Mouse (Mus musculus) mouse trophoblast stem cell (cell line): ENCODE results near the gene Gal.

Experiments
- in situ Hi-C, 2 experiments: fragments of 300-500 bp; cut with MseI, MboI; formaldehyde crosslinking; loops; 2 replicates in 1 of 2; 3 replicates in 1 of 2; pipeline ENCODE4 v1.15.1; 2025

Gal gene

DNA sequence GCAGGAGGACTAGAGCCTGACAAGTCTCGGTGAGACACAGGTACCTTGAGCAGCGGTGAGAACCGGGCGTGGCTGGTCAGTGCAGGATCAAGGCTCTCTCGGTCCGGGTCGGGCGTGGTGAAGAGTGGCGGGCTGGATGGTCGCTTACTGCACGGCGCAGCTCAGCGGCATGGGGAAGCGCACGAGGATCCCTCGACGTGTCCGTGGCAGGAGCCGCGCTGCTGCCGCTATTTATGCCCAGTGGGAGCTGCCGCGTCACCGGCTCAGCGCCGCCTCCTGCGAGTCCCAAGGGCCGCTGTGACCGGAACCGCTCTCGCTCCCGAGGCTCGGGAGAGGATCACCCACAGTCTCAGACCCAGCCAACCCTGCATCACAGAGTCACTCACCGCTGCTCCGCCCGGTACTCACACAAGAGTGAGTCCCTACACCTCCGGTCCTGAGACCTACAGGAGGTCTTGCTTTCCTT lies at the start of gene Gal:
TSS of gene Gal (minus strand) at position 277 of the 466 bp plus-strand sequence.
- in situ Hi-C loops = no loop called here

DNA sequence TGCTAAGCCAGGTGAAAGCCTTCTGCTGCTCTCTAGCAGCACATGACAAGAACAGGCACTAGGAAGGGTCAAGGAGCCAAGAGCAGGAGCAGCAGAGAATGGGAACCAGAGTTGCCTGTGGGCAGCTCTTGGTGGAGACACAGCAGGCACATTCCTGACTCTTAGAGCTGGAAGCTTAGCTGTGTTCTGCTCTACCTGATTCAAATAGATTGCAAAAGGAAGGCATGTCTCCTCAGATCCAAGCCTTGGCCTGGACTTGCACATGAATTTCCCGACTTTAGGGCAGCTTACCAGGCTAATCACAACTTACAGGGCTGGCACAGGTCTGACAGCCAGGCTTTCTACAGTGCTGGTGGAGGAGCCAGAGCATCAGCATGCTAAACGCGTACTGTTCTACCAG lies 45.6 kb upstream of the Gal start:
- in situ Hi-C loops = no loop called here

DNA sequence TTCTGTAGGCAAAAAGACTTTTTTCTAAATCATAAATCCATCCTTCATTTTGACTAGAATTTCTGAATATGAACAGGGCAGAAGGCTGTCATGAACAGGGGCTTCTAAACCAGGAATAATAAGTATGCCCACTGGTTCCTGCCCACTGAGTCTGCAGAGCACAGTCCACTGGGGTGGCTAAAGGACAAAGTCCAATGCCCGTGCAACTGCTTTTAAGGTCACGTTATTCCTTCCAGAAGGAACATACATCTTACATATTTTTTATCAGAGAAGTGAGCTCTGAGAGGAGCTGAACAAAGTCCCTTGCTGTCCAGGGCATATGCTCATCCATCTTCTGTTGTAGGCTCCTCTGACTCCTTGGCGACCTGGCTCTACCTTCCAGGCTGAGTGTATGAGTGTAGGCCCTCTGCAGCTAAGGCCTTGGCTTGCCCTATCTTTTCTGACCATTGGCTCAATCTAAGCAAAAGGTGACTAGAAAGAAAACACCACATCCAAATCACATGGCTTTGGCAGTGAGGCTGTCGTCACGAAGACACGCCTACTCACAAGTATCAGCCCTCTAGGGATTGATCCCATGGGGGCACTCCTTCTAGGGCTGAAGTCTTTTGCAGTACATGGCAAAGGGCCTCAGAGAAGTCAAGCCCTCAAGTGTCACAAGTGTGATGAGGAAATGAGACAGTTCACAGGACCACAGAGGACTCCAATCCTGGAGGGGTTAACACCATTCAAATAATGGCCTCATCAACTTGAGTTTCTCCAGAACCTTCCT lies 44.2 kb upstream of the Gal start:
- in situ Hi-C loops = no loop called here

DNA sequence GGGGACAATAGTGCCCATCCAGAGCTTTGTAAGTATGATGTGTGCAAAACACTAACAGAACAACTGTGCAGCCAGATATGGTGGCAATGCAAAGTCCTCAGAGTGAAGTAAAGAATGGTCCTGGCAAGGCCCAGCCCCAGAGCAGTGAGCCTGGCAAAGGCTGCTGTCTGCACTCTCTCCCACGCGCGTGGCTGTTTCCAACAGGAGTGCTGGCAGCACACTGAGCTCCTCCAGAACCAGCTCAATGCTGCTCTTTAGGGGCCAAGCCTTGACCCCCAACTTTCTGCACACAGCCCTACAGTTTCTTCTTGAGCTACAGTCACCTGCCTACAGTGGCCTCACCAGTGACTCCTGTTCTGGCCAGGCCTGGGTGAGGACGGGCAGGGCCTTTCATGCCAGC lies 43.4 kb upstream of the Gal start:
- in situ Hi-C loops = no loop called here

DNA sequence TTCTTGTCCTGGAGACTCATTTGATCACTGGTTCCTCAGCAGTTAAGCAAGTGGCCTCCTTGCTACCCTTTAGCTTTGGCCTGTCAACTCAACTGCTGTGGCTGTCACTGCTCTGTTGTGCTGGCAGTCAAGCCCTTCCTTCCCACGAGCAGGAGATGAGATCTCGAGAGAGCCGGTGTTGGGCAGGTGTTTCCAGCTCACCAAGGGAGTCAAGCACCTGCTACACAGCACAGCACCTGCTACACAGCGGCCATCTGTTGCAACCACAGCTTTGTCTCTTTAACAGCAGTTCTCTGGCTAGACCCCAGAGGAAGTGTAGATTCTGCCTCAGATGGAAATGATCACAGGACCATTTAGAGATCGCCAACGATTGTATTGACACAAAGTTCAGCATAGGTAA lies 37.3 kb upstream of the Gal start:
- in situ Hi-C loops = no loop called here

DNA sequence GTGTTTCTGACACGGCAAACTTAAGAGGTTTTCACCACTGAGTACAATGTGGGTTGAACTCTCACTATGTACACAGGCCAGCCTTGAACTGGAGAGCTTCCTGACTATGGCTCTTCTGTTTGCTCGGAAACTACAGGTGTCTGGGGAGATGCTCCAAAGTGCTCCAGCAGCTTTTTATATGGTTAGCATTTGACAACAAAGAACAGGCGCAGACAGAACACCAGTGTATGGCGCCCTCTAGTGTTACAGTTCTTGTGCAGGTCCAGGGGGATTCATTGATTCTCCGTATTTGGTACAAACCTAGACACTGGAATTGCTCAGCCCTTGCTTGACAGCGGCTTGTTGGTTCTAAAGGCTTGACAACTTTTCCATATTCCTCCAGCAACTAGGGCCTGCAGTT lies 36.8 kb upstream of the Gal start:
- in situ Hi-C loops = no loop called here

DNA sequence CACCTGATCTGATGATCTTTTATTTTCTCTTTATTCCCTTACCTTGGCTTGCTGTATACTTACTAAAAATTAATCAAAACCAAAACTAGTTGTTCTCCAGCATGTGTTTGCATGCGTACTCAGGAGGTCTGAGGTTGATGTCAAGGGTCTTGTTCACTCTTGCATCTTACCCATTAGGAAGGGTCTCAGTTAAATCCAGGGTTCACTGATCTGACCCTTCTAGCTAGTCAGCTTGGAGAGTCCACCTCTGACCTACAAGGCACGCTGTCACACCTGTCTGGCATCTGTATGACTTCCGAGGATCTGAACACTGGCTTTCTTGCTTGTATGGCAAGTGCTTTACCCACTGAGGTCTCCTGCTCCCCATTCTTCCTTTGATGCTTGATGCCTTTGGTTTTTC lies 36.4 kb upstream of the Gal start:
- in situ Hi-C loops = no loop called here

DNA sequence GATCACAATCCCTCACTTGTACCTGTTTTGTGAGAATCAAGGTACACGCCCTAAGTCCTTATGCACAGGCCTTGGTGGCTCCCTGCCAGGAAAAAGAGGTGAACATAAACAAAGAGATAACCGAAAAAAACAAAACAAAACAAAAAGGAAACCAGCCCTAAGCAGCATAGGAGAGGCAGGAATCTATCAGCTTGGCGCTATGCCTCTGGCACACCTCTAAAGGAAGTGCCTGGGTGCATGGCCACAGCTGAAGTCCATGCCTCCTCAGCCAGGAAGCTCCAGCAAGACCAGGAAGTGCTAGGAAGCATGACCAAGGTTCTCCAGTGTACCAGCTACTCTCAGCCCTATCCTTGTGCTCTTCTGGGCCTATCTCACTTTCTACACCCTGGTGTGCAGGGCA lies 34.9 kb upstream of the Gal start:
- in situ Hi-C loops = loop anchor here in 1 of 2 experiments (10.0 kb wide), 1 partner anchor 134 kb away; no protein-coding TSS in a partner anchor

DNA sequence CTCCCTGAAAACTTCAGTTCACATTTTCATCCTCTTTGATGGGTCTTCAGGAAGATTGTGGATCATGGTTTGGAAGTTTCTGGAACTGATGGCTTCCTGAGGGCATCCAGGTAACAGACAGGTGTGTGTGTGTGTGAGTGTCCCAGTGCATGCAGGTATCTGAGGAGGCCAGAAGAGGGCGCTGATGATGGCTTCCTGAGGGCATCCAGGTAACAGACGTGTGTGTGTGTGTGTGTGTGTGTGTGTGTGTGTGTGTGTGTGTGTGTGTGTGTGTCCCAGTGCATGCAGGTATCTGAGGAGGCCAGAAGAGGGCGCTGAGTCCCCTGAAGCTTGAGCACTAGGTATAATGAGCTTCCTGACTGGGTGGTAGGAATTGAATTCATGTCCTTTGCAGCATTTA lies 33.0 kb upstream of the Gal start:
- in situ Hi-C loops = loop anchor here in 1 of 2 experiments (10.0 kb wide), 1 partner anchor 133 kb away; no protein-coding TSS in a partner anchor

DNA sequence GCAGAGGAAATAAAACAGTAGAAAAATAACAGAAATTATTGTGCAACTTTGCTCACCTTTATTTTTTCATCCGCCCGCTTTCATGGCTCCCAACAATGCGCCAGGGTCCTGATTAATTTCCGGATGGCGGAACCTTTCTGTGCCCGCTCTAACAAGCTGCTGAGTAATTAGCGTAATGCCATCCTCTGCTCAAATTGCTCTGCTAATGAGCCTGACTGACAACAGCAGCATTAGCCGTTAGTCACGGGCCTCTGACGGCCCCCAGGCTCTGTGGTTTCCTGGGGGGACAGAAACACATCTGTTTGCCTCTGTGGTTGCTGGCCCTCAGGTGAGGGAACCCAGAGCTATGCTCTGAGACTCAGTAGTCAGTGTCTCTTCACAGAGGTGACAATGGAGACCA lies 26.7 kb upstream of the Gal start:
- in situ Hi-C loops = loop anchor here in 1 of 2 experiments (10.0 kb wide), 1 partner anchor 126 kb away; no protein-coding TSS in a partner anchor

DNA sequence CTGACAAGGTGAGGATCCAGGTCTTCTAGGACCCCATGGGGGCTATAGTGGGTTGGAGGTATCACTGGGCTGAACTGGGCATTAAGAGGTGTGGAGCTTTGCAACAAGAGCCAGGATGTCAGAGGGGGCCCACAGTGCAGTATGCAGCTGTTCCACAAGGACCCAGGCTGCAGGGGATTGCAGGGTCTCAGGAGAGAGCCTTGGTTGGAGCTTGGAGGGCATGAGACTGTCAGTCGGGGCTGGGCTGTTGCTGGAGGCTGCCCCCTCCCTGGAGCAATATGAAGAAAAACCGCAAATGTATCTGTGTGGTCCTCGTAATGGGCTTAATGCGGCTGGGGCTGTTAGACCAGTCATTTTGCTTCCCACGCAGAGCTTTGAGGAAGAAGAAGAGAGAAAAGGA lies 26.3 kb upstream of the Gal start:
- in situ Hi-C loops = loop anchor here in 1 of 2 experiments (10.0 kb wide), 1 partner anchor 126 kb away; no protein-coding TSS in a partner anchor

DNA sequence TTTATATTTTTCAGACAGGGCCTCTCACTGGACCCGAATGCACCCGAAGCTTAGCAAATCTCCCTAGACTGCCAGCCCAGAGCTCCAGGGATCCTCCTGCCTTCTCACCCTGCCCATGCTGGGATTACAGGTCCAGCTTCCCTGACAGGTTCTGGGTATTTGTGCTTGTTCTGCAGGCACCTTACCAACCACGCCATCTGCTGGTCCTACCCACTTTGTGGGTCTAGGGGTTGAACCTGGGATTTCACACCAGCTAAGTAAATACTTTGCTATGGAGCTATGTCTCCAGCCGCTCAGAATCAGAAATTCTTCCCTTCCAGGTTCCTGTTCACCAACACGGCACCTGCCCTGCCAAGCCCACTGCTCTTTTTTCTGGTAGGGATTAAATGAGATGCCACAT lies 23.6 kb upstream of the Gal start:
- in situ Hi-C loops = no loop called here

DNA sequence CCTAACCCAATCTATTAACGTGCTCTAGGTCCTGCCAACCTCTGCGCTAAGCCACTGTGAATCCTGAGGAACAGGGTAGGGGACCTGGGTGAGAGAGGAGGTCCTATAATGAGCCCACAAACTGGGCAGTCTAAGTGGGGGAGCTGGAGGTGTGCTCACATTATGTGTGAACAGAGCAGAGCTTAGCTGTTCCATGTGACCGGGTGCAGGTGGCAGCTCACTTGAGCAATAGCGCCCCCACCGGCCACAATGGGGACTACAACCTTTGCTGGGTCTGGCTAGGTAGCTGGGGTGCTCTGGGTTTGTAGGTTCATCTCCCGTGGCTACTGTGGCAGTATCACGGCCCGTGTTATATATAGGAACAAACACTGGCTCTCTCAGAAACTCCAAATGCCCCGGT lies 22.5 kb upstream of the Gal start:
- in situ Hi-C loops = no loop called here

DNA sequence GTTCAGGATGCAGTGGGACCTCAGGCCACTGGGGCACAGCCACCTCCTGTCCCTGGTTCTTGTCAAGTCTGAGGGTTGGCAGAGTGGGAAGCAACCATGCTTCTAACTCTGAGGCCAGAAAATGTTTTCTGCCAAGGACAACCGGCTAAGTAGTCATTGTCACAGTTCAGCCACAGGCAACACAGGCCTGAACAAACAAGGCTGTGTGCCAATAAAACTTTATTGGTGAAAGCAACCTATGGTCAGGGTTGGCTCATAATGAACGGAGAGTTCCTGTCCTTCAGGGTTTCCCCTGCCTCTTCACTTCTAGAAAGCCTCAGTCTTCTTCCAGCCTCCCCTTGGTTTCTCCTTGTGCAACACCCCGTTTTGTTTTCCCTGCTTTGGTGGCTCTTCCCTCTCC lies 21.5 kb upstream of the Gal start:
- in situ Hi-C loops = no loop called here

DNA sequence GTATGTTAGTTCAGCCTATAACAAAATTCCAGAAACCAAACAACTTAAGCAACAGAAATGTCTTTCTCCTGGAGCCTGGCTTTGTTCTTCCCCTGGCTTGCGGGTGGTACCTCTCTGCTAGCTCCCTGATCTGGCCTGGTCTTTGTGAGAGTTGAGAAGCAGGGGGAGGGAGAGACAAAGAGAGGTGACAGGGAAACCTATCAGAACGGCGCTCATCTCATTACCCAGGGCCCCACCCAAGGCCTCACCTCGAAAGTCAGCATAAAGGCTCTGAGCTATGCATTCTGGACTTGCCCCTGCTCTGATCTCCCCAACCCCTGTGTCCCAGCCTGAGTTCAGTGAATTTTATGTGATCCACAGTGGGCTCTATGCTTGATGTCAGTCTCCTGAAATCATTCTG lies 20.3 kb upstream of the Gal start:
- in situ Hi-C loops = loop anchor here (5.0 kb wide), 2 partner anchors 42 to 47 kb away; partner anchors contain the start of gene Tesmin (in 1 of the 2)

DNA sequence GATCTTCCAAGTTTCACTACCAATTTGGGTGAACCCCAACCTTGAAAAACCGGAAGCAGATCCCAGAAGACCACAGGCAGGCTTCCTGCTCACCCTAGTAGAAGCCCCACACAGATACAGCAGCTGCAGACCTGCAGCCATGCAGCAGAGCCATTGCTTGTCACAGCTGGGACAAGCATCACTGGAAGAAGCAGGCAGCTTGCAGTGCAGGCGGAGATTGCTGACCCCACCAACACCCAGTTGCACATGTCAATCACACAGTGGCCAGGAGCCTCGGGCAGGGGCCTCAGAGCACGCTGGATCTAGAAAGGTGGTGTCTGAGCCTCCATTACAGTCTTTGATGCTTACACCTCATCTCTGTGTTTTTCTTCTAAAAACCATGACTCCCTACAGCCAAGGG lies 19.8 kb upstream of the Gal start:
- in situ Hi-C loops = loop anchor here (5.0 kb wide), 2 partner anchors 42 to 47 kb away; partner anchors contain the start of gene Tesmin (in 1 of the 2)

DNA sequence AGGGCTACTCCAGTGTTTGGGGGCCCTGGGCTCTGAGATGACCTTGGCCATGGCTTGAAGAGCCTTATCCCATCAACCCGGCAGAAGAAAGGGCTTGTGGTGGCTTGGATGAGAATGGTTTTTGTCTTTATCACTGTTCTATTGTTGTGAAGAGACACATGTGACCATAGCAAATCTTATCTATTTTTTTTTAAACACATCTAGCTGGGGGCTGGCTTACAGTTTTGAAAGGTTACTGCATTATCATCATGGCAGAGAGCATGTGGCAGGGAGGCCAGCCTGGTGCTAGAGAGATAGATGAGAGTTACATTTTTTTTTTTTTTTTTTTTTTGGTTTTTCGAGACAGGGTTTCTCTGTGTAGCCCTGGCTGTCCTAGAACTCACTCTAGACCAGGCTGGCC lies 17.6 kb upstream of the Gal start:
- in situ Hi-C loops = loop anchor here (5.0 kb wide), 2 partner anchors 40 to 45 kb away; partner anchors contain the start of gene Tesmin (in 1 of the 2)

DNA sequence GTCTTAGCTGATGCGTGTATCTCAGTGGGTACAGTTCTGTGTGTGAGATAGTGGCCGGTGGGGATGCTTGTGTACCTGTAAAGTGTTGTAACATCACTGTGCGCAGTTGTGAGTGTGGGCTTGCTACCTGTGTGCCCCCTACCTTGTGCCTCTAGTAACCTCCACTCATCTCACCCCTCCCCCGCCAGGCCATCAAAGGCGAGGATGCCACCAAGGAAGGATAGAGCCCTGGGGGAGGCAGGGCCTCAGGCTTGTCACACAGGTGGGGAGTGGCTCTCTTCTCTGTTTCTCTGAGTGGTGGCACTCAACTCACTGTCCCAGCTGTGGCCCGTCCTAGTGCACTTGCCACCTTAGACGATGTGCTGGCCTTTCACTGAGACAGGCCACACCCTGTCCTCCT lies 16.7 kb upstream of the Gal start:
- in situ Hi-C loops = loop anchor here (5.0 kb wide), 2 partner anchors 39 to 44 kb away; partner anchors contain the start of gene Tesmin (in 1 of the 2)

DNA sequence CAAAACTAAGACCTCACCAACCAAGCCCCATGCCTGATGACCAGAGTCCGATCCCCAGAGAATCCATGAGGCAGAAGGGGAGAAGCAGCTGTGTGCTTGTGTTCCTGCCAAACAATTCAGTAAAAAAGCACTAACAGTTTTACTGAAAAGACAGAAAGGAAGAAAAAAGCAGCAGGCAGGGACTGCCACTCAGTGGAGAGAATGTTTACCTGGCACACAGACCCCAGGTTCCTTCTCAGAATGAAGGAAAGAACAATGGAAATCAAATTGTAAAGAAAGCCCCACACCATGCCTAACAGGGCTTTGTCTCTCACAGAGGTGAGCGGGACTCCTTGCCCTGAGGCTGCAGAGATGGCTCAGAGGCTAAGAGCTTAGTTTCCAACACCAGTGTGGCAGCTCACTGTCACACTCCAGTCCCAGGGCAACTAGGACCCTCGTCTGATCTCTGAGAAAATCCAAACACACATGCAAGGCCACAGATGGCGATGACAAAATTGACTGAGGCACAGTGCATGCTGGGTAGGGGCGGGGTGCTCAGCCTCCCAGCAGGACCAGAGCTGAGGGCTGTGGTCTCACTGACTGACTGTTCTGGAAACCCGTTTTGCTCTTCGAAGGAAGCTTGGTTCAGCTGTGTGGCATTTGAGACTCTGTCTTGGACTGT lies 14.9 kb upstream of the Gal start:
- in situ Hi-C loops = no loop called here

DNA sequence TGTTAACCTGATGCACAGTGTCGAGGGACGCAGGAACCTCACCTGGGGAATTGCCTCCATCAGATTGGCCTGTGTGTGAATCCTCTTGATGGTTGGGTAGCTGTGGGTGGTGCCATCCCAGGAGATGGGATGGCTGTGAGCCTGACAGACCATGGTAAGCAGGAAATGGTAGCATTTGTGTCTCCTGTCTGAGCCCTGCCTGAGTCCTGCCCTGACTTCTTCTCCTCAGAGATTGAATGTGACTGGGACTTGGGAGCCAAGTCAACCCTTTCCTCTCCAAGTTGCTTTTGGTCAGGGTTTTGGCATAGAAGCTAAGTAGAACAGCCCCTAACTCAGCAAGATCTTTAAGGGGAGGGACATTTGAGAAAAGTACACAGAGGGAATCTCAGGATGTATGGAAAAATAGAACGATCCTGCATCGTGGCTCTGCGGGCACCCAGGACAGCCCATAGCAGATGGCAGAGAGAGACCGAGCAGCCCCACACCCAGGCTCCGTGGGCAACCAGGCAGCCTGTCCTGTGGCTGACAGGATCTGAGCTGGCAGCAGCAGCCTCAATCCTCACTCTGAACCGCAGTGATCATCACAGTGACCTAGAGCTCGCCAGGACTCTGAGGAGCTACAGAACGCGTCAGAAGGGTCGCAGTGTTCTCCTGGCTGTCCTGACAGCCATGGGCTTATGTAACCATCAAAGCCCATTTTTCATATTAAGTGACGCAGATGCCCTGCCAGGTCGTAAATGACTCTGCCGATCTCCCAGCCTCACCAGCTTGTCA lies 13.9 kb upstream of the Gal start:
- in situ Hi-C loops = no loop called here

DNA sequence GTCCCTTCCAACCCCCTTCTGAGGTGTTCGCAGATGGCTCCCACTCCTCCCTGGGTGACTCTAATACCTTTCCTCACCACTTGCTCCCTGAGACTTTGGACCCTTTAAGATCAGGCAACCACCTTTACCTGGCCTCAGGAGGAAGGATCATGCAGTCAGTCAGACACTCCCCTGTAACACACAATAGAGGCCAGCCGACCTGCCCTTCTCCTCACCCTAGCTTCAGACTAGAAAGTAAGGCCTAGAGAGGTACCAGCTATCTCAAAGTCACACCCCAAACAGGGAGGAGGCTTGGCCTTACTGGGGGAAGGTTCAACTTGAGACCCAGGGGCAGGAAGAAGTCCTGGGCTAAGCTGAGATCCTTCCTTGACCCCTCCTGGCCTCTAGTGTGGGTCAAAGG lies 9.9 kb upstream of the Gal start:
- in situ Hi-C loops = no loop called here

DNA sequence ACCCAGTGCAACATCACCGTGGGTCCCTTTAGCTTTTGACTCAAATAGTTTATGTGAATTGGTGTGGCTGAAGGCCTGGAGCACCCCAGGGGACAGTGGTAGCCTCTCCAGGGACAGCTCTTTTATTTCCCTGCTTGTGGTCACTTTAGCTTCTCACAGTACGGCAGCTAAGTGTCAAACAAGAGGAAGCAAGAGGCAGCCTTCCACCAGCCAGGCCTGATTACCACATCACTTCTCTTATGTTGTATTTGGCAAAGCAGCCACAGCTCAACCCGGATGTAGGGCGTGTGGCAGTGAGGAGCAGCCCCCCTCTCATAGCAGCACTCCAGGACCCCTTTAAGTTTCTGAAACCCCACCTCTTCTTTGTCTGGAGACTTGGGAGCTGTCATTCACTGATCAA lies 8.6 kb upstream of the Gal start:
- in situ Hi-C loops = no loop called here
